Mouse (Mus musculus): ENCODE measurements around the gene Rasgef1c.

Gene Rasgef1c

GRCm38 (mm10) chr11:49974675-49975074 is 73.0 kb downstream of the Rasgef1c start:
- no peak for DNase-seq (ENCODE audit: low read depth, low spot score)

- DNase-seq (ENCODE audit: low read depth, low spot score): no peak
Measured at GRCm38 (mm10) chr11:49977963-49978568, 76.4 kb downstream of the Rasgef1c start.

GRCm38 (mm10) chr11:49978935-49979334 is 77.3 kb downstream of the Rasgef1c start:
- DNase-seq (ENCODE audit: low read depth, low spot score): no peak

GRCm38 (mm10) chr11:49980681-49981235 is 79.1 kb downstream of the Rasgef1c start:
- no peak for DNase-seq (ENCODE audit: low read depth, low spot score)

GRCm38 (mm10) chr11:49981321-49981963 is 79.8 kb downstream of the Rasgef1c start:
- DNase-seq (ENCODE audit: low read depth, low spot score): peak; percentile 63

- DNase-seq (ENCODE audit: low read depth, low spot score): no peak
Measured at GRCm38 (mm10) chr11:49982094-49982493, 80.5 kb downstream of the Rasgef1c start.

GRCm38 (mm10) chr11:49982881-49983280 is 81.2 kb downstream of the Rasgef1c start:
- DNase-seq (ENCODE audit: low read depth, low spot score): no peak

- no peak for DNase-seq (ENCODE audit: low read depth, low spot score)
Measured at GRCm38 (mm10) chr11:49983875-49984552, 82.4 kb downstream of the Rasgef1c start.

- no peak for DNase-seq (ENCODE audit: low read depth, low spot score)
Measured at GRCm38 (mm10) chr11:49985009-49985408, 83.4 kb downstream of the Rasgef1c start.

GRCm38 (mm10) chr11:49986277-49987036 is 84.8 kb downstream of the Rasgef1c start:
- peak; percentile 70 for DNase-seq (ENCODE audit: low read depth, low spot score)

GRCm38 (mm10) chr11:49994536-49994935 is 92.9 kb downstream of the Rasgef1c start:
- no peak for DNase-seq (ENCODE audit: low read depth, low spot score)

GRCm38 (mm10) chr11:49996398-49996797 is 94.8 kb downstream of the Rasgef1c start:
- no peak for DNase-seq (ENCODE audit: low read depth, low spot score)

- peak; percentile 28 for DNase-seq (ENCODE audit: low read depth, low spot score)
Measured at GRCm38 (mm10) chr11:49997321-49997720, 95.7 kb downstream of the Rasgef1c start.

- DNase-seq (ENCODE audit: low read depth, low spot score): no peak
Measured at GRCm38 (mm10) chr11:50002853-50003252, 101.2 kb downstream of the Rasgef1c start.

- DNase-seq (ENCODE audit: low read depth, low spot score): no peak
Measured at GRCm38 (mm10) chr11:50007776-50008175, 106.1 kb downstream of the Rasgef1c start.

GRCm38 (mm10) chr11:50008231-50008630 is 106.6 kb downstream of the Rasgef1c start:
- DNase-seq (ENCODE audit: low read depth, low spot score): no peak

GRCm38 (mm10) chr11:50013016-50013415 is 111.4 kb downstream of the Rasgef1c start:
- no peak for DNase-seq (ENCODE audit: low read depth, low spot score)

GRCm38 (mm10) chr11:50016503-50016902 is 114.9 kb downstream of the Rasgef1c start:
- no peak for DNase-seq (ENCODE audit: low read depth, low spot score)

GRCm38 (mm10) chr11:50017511-50017910 is 115.9 kb downstream of the Rasgef1c start:
- DNase-seq (ENCODE audit: low read depth, low spot score): no peak

GRCm38 (mm10) chr11:50018848-50019247 is 117.2 kb downstream of the Rasgef1c start:
- DNase-seq (ENCODE audit: low read depth, low spot score): no peak

- DNase-seq (ENCODE audit: low read depth, low spot score): no peak
Measured at GRCm38 (mm10) chr11:50022085-50022484, 120.5 kb downstream of the Rasgef1c start.

GRCm38 (mm10) chr11:50024445-50024832 is 122.8 kb downstream of the Rasgef1c start:
- DNase-seq (ENCODE audit: low read depth, low spot score): no peak

Measured in 3T3-L1 (cell line).